Mouse (Mus musculus) adrenal gland, adult 2 months (tissue): Measurements from ENCODE around the gene Zfp217. TPM values are rescaled to one million over a fixed set of nuclear protein-coding genes. Genes with fewer than 3 reads are reported as not detected.

ENCODE experiments used
- DNase-seq: peaks from one replicate; pipeline ENCODE4 v3.0.0; 2021
- polyA plus RNA-seq: library from polyadenylated mRNA; depleted of rRNA; stranded (reverse); fragments of >200 nt; gene quantifications from 2 replicates; pipeline ENCODE4 v1.2.3, GENCODE M21; 2012
- total RNA-seq, 2 experiments: library from RNA; stranded (reverse); gene quantifications; 2 replicates each; pipeline ENCODE4 v1.2.3; 2021

Gene Zfp217
- total and polyA plus RNA-seq, 3 experiments: 10.8 to 23.1 (median 16.4) TPM

DNA sequence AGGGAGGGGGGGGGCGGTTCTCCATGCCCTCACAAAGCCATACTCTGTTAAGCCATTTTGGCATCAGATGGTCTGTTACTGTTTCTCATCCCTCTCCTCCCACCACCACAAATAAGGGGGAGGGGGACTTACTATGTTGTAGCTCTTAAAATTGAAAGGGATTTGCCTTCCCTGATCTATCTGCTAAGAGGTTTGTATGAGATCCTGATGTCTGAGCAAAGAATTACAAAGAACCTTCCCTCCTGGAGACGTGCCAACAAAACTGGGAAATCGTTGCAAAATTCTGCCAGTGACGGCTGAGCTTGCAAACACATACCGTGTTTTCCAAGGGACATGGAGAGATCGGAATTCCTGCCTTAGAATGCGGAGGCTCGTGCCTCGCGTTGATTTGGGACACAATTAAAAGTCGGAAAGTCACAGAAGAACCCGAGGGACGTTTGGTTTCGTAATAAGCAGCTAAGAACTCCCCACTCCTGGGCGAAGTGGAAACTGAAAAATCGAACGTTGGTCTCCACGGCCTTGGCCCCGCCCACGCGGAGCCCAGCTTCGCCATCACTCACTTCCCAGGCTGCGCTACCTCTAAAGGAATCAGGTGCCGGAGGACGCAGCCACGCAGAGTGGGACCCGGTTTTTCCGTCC, 14.7 kb downstream of the Zfp217 start:
- DNase-seq: peak; percentile 91

DNA sequence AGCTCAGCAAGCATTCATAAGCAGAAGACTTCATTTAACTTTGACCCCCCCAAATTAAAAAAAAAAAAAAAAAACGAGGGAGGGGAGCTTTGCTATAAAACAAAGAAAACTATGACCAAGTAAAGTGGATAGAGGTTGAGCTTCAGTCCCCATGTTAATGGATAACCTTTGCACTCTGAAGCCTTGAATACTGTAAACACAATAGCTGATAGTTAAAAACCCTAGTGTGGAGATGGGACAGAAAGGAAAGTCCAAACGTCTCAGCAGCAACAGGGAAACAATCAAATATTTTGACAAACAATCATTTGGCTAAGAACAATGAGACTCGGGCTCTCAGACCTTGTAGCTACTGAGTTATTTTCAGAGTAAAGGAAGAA, 15.2 kb downstream of the Zfp217 start:
- DNase-seq: no peak

DNA sequence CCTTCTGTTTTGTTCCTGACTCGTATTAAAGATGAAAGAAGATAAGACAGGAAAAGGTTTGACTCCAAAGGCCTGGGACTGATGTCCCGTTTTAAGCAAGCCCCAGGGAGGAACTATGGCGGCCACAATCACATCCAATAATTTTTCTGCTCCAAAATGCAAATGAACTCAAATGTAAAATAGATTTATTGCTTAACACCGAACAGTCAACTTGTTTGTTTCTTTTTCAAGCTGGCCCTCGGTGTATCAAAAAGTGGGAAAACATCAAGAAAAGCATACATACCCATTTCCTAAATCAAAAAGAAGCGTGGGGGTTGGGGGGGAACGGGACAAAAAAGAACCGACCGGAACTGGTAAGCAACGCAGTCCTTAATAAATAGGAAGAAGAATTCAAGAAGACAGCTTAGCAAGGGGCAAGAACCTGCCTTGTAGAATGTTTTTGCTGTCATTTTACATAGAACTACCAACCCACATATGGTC, 15.9 kb downstream of the Zfp217 start:
- DNase-seq: no peak

GRCm38 (mm10) chr2:170130780-170131645, 16.9 kb downstream of the Zfp217 start:
- peak; percentile 90 for DNase-seq

- DNase-seq: peak; percentile 56
Observed at GRCm38 (mm10) chr2:170129923-170130779, 17.8 kb downstream of the Zfp217 start.

GRCm38 (mm10) chr2:170129248-170129922, 18.5 kb downstream of the Zfp217 start:
- DNase-seq: peak; percentile 41

GRCm38 (mm10) chr2:170128461-170129247, 19.2 kb downstream of the Zfp217 start:
- DNase-seq: no peak

- no peak for DNase-seq
Observed at GRCm38 (mm10) chr2:170127523-170127922, 20.4 kb downstream of the Zfp217 start.

DNA sequence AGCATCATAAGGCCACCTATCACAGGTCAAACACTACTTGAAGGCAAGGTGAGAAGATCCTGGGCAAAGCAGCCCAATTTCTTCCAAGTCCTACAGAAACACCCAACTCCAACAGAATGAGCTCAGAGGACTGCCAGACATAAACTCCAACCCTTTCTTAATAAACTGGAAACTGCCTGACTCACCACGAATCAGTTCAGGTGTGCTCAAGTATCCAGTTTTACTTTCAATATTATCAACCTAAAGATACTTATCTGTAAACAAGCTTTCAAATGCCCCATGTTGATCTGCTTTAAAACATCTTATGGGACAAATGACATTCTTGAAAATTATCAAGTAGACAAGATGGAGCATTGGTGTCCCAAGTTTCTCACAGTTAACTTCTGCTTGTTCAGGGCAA, 21.6 kb downstream of the Zfp217 start:
- DNase-seq: no peak

DNA sequence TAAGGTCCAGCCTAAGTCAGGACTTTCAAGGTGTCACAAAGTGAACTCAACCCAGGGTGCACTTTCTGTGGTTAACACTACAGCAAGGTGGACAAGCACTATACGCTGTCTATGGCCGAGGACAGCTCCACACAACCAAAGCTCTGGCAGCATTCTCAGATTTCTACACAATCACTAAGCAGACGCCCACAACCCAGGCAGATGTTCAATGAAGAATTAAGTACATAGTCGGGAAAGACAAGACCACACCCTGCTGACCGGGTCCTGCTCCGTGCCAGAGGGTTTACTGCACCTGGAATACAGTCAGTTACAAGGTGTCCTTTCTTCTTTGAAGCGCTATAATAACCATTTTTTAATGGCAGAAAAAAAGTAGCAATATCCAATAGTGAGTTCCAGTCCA, 25.7 kb downstream of the Zfp217 start:
- no peak for DNase-seq

DNA sequence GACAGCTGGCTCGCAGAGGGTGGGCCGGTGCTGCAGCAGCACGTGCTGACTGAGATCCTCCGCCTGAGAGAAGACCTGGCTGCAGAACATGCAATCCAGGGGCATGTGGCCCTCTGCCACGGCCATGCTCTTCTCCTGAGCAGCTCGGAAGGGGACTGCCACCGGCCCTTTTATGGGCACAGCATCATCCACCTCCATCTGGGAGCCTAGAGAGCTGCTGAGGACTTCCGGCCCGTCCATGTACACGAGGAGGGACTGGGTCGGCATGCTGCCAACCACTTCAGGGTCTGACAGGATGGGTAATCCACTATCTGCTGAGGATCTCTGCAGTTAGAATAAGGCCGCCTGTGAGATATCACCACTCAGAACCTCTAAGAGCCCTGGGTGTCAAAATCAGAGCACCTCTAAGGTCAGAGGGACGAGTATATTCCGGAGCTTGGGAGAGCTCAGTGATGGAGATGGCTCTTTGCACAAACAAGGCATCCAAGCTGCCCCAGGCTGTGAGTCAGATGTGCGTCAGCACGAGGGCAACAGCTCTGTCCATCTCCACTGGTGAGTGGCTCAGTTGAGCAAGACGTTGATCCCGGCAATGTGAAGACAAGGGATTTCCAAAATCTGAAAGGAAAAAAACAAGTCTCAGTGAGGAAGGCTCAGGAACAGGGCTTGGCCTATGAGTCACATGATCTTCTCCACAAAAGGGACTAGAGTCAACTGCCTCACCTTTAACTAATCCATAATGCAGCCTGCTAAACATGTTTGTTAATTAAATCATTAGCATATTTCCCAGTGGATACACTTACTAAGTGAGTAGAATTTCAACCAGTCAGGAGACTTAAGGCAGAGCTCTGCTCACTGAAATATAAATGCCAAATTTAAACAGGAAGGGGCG, 27.5 kb downstream of the Zfp217 start:
- peak; percentile 90 for DNase-seq

- peak; percentile 71 for DNase-seq
Observed at GRCm38 (mm10) chr2:170116704-170117281, 31.1 kb downstream of the Zfp217 start.

DNA sequence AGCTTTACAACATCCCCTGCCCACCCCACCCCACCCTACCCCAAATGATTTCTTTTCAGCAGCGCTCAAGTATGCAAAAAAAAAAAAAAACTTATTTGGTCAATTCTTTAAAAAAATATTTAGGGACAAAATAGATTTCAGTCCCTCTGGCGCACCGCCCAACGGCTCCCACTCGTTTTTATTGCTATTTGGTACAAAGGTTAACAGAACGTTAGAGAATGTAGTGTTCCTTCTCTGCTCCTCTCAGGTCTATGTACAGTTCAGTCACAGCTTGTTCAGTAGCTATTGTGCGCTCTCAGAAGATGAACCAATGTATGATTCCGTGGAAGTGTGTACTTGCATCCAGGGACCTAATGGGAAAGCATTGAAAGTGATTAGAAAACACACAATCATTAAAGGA, 37.6 kb downstream of the Zfp217 start:
- DNase-seq: no peak

DNA sequence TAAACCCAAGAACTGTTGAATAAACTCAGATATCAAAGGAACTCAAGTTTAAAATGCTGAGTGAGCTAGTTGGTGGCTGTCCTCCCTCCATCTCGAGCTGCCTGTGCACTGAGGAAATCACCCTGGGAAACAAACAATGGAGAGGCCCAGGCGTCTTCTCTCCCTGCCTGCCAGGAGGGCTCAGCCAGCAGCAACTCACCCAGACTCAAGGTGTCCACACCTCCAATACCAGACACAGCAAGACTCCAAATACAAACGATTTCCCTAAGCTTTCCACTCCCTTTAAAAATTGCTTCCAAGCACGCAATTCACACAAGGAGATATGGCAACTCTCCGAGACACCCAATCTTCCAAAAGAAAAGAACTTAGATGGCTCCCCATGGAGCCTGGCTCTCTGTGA, 38.4 kb downstream of the Zfp217 start:
- no peak for DNase-seq

GRCm38 (mm10) chr2:170107791-170108190, 40.1 kb downstream of the Zfp217 start:
- no peak for DNase-seq

DNA sequence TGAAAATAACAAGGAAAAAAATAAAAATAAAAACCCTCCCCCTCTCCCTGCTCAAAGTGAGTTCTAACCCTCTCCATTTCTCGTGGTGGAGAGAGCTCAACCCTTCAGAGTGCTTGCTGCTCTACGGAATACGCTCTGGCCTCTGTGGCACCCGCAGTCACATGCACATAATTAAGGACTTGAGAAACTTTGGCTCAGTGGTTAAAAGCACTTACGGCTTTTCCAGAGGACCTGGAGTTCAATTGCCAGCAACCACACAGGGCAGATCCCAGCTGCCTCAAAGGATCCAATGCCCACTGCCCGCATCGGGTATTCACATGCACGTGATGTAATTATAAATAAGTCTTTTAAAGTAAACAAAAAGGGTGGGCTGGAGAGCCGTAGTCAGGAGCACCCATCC, 41.9 kb downstream of the Zfp217 start:
- no peak for DNase-seq

- DNase-seq: no peak
Observed at GRCm38 (mm10) chr2:170104396-170104795, 43.5 kb downstream of the Zfp217 start.

- DNase-seq: peak; percentile 60
Observed at GRCm38 (mm10) chr2:170103852-170104251, 44.1 kb downstream of the Zfp217 start.

GRCm38 (mm10) chr2:170103341-170103740, 44.6 kb downstream of the Zfp217 start:
- no peak for DNase-seq

DNA sequence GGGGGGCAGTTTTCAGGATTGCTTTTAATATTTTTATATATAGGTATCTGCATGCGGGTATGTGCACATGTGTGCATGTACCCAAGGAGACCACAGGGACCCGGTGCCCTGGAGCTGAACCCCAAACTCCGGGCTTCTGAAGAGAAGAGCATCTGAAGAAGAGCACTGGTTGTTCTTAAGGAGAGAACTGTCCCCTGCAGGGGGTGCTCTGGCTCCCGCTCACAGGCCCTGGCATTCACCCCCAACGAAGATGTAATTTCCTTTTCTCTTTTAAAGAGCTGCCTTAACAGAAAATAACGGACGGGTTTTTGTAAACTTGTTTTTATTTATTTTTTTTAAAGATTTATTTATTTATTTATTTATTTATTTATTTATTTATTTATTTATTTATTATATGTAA, 46.0 kb downstream of the Zfp217 start:
- DNase-seq: no peak
